Mouse (Mus musculus) forebrain, embryonic 11.5 days (tissue): Measurements from ENCODE around the gene Trpm6. TPM values are rescaled to one million over a fixed set of nuclear protein-coding genes. Genes with fewer than 3 reads are reported as not detected.

ENCODE experiments used
- ATAC-seq: fragments of 200-750 bp; cut with Nextera tagmentation; replicated peaks from 2 replicates; pipeline ENCODE4 v1.8.0; 2017; ENCODE audit warnings: moderate TSS enrichment; ENCODE audit not compliant: low FRiP score
- DNase-seq: peaks from one replicate; pipeline ENCODE4 v3.0.0-alpha.2; 2017; ENCODE audit warnings: low spot score
- H3K27ac ChIP-seq: fragments of 300-500 bp; sonication (generic); 2 replicates; pipeline ENCODE4 v1.5.1; 2014; ENCODE audit warnings: low read depth, low read length
- H3K27me3 ChIP-seq: fragments of 300-500 bp; sonication (generic); 2 replicates; pipeline ENCODE4 v1.6.1; 2014; ENCODE audit warnings: mild to moderate bottlenecking, low read length, mixed read lengths; ENCODE audit not compliant: control insufficient read depth, insufficient read depth
- H3K36me3 ChIP-seq: fragments of 300-500 bp; sonication (generic); 2 replicates; pipeline ENCODE4 v1.6.1; 2014; ENCODE audit warnings: mild to moderate bottlenecking, low read length, moderate library complexity, mixed read lengths; ENCODE audit not compliant: control insufficient read depth, insufficient read depth
- H3K4me1 ChIP-seq: fragments of 300-500 bp; sonication (generic); replicated peaks from 2 replicates; pipeline ENCODE4 v1.6.1; 2014; ENCODE audit warnings: low read length, mixed read lengths; ENCODE audit not compliant: control insufficient read depth, insufficient read depth
- H3K4me2 ChIP-seq: fragments of 300-500 bp; sonication (generic); 2 replicates; pipeline ENCODE4 v1.6.1; 2014; ENCODE audit warnings: low read depth, mild to moderate bottlenecking, low read length, moderate library complexity, mixed read lengths; ENCODE audit not compliant: severe bottlenecking
- H3K4me3 ChIP-seq: fragments of 300-500 bp; sonication (generic); 2 replicates; pipeline ENCODE4 v1.5.1; 2014; ENCODE audit warnings: low read depth, low read length
- H3K9ac ChIP-seq: fragments of 300-500 bp; sonication (generic); 2 replicates; pipeline ENCODE4 v1.6.1; 2014; ENCODE audit warnings: low read length
- H3K9me3 ChIP-seq: fragments of 300-500 bp; sonication (generic); 2 replicates; pipeline ENCODE4 v1.6.1; 2016; ENCODE audit warnings: low read length, mixed read lengths; ENCODE audit not compliant: control insufficient read depth
- WGBS: fragments of 180-500 bp; shearing (Covaris S2); extraction: QIAGEN DNeasy Blood & Tissue Kit; methylation state at CpG from one replicate; pipeline ENCODE4 v1.1.7; 2014; 5-methylcytosine and 5-hydroxymethylcytosine counted together
- polyA plus RNA-seq: library from polyadenylated mRNA; unstranded; fragments of >200 nt; fragmentation: Nextera tagmentation; extraction: Ambion mirVana; gene quantifications from 2 replicates; pipeline ENCODE4 v1.2.1, GENCODE M21; 2014

The Trpm6 gene
- polyA plus RNA-seq, 1 experiment from 2014 or later = 0.35 TPM

DNA sequence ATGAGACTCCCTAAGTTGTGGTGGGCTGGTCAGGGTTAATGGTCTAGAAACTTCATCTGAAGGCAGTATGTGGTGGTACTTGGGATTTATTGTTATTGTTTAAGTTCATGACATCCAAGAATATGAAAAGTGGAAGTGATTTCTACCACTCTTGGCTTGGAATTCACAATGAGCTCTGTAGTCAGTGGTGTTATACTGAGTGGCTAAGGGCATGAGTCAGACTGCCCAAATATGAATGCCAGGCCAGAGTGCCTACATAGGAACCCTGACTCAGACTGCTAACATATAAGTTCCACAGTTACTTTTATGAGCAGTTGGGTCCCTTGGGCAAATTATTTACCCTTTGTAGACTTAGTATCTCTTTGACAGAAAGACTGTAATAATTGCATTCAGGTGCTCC is 7.4 kb downstream of the Trpm6 start:
- ATAC-seq (no peak), DNase-seq (no peak)
- H3K9ac ChIP-seq = no peak overlapping the region
- H3K4me1 ChIP-seq = no peaks in the 10 kb centered on the region
- no peak overlapping the region for H3K4me2 ChIP-seq
- H3K4me3 ChIP-seq = no peak overlapping the region
- no peaks in the 10 kb centered on the region for H3K27me3 ChIP-seq
- no peaks in the 10 kb centered on the region for H3K36me3 ChIP-seq
- no peak overlapping the region for H3K27ac ChIP-seq
- H3K9me3 ChIP-seq = no peaks in the 10 kb centered on the region

DNA sequence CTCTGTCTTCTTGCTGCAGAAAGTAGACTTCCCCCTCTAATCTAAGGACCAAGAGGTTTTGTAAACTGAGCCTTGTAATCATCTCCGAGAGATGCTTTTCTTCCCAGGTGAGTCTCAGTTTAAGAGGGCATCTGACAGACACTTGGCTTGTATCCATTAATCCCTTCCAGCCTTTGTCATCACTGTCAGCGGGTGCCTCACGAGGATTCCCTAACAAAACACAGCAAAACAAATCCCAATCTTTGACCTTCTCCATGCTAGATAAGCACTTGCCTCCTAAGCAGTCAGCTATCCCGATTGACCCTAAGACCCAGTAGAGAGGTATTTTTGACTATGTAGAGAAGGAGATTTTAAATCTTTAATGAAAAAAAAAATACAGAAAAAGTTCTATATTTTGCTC is 7.9 kb downstream of the Trpm6 start:
- no peak overlapping the region for H3K4me2 ChIP-seq
- H3K9me3 ChIP-seq = no peaks in the 10 kb centered on the region
- no peak overlapping the region for H3K9ac ChIP-seq
- DNase-seq = no peak
- H3K4me1 ChIP-seq = no peaks in the 10 kb centered on the region
- no peaks in the 10 kb centered on the region for H3K27me3 ChIP-seq
- H3K4me3 ChIP-seq = no peak overlapping the region
- ATAC-seq = no peak
- no peak overlapping the region for H3K27ac ChIP-seq
- no peaks in the 10 kb centered on the region for H3K36me3 ChIP-seq
- WGBS = 49% methylated on average over 4 of the region's 4 CpGs

DNA sequence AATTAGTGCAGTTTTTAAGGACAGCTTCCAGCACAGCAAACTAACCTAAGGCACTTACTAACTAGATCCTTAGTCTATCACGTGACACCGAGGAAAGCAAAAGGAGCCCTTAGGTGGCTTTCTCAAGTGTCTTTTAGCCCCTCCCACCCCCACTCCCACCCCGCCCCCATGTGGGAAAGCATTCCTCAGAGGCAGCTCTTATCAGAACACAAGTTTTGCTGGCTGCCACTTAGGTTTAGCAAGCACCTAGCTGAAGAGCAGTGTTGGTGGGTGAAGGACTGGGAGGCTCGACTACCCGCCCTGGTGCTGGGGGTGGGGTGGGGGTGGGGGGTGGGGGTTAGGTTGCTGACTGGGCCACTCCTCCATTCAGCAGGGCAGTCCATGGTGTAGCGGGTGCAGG is 8.5 kb downstream of the Trpm6 start:
- DNase-seq (no peak), ATAC-seq (no peak; the same call in 1 of the 2 replicates)
- H3K4me3 ChIP-seq = no peak overlapping the region
- no peak overlapping the region for H3K27ac ChIP-seq
- H3K9ac ChIP-seq = no peak overlapping the region
- no peak overlapping the region for H3K4me2 ChIP-seq
- no peaks in the 10 kb centered on the region for H3K9me3 ChIP-seq
- no peaks in the 10 kb centered on the region for H3K27me3 ChIP-seq
- H3K36me3 ChIP-seq = no peaks in the 10 kb centered on the region
- no peaks in the 10 kb centered on the region for H3K4me1 ChIP-seq
- 33% methylated on average over 6 of the region's 6 CpGs for WGBS

DNA sequence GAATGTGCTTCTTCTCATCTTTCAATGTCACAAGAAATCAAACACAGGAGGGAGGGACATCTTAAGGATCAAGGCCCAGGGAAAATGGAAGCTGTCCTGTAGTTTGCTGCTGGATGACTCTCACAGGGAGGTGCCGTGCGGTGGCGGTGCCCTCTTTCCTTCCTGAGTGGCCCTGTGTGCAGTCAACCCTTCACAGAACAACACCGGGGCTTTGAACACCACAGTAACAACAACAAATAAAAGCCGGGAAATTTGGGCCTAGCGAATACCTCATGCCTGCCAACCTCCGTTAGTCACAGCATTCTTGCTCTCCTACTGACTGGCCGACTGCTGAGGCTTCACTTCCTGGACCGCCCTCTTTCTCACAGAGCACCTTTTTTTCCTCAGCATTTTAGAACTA is 9.1 kb downstream of the Trpm6 start:
- no peak for DNase-seq
- no peak overlapping the region for H3K4me3 ChIP-seq
- no peaks in the 10 kb centered on the region for H3K36me3 ChIP-seq
- no peak for ATAC-seq
- H3K9me3 ChIP-seq = no peaks in the 10 kb centered on the region
- H3K4me2 ChIP-seq = no peak overlapping the region
- H3K27me3 ChIP-seq = no peaks in the 10 kb centered on the region
- no peaks in the 10 kb centered on the region for H3K4me1 ChIP-seq
- WGBS = 38% methylated on average over 9 of the region's 9 CpGs
- H3K27ac ChIP-seq = no peak overlapping the region
- H3K9ac ChIP-seq = no peak overlapping the region

DNA sequence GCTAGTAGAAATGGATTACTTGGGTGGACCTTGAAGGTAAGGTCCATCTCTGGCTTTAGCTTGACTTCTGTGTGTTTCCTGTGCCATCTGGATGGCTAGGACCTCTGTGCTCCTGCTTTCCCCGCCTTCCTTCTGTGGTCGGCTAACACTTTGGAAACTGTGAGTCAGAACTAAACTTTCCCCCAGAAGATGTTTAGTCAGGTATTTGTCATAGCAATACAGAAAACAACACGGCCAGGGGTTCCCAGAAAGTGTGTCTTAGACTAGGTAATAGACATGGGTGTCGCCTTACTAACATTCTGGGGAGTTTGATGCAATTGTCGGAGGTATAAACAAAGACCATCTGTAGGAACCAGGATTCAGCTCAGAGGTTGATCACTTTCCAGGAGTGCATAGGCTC is 16.6 kb downstream of the Trpm6 start:
- Histone ChIP-seq H3K4me2 (no peak overlapping the region), H3K4me1 (no peaks in the 10 kb centered on the region), H3K4me3 (no peak overlapping the region), H3K9ac (no peak overlapping the region), H3K9me3 (no peaks in the 10 kb centered on the region), H3K27me3 (no peaks in the 10 kb centered on the region), H3K27ac (no peak overlapping the region), H3K36me3 (no peaks in the 10 kb centered on the region)
- WGBS = 88% methylated on average over 5 of the region's 5 CpGs
- DNase-seq (no peak), ATAC-seq (no peak)

DNA sequence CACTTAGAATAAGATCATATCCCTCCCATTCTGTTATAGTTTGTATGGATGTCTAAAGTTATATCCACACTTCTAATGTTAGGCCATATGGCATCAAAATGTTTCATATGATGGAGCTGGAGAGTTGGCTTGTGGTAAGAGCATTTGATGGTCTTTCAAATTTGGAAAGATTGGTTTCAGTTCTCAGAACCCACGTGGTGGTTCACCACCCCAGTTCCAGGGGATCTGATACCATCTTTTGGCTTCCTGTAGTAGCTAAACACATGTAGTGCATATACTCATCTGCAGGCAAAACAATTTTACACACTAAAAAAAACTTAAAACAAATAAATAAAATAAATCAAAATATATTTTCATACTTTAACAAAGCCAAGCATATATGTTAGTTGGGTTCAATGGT is 21.3 kb downstream of the Trpm6 start:
- no peak for ATAC-seq
- 75% methylated on average over 1 of the region's 1 CpGs for WGBS
- Histone ChIP-seq H3K27ac (no peak overlapping the region), H3K27me3 (no peaks in the 10 kb centered on the region), H3K4me2 (no peak overlapping the region), H3K36me3 (no peaks in the 10 kb centered on the region), H3K9me3 (no peaks in the 10 kb centered on the region), H3K4me1 (no peaks in the 10 kb centered on the region), H3K9ac (no peak overlapping the region), H3K4me3 (no peak overlapping the region)
- DNase-seq = no peak

DNA sequence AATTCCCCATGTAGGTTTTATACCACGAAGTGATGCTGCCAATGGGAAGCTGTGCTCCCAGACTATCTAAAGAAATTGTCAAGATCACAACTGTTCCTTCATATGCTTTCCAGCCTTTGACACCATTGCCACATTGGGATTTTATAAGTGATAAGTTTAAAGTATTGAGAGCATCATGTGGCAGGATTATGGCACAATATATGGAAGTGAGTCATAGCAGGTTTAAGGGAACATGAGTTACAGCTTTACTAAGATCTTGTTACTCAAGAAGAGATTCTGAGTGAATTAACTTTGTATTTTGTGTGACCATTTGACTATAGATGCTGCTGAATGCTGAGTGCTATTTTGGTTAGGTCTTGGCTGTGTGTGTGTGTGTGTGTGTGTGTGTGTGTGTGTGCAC is 21.8 kb downstream of the Trpm6 start:
- no peaks in the 10 kb centered on the region for H3K4me1 ChIP-seq
- DNase-seq = no peak
- no peaks in the 10 kb centered on the region for H3K9me3 ChIP-seq
- H3K4me2 ChIP-seq = no peak overlapping the region
- H3K4me3 ChIP-seq = no peak overlapping the region
- H3K27me3 ChIP-seq = no peaks in the 10 kb centered on the region
- H3K9ac ChIP-seq = no peak overlapping the region
- 82% methylated on average over 1 of the region's 1 CpGs for WGBS
- H3K27ac ChIP-seq = no peak overlapping the region
- ATAC-seq = no peak
- H3K36me3 ChIP-seq = no peaks in the 10 kb centered on the region

DNA sequence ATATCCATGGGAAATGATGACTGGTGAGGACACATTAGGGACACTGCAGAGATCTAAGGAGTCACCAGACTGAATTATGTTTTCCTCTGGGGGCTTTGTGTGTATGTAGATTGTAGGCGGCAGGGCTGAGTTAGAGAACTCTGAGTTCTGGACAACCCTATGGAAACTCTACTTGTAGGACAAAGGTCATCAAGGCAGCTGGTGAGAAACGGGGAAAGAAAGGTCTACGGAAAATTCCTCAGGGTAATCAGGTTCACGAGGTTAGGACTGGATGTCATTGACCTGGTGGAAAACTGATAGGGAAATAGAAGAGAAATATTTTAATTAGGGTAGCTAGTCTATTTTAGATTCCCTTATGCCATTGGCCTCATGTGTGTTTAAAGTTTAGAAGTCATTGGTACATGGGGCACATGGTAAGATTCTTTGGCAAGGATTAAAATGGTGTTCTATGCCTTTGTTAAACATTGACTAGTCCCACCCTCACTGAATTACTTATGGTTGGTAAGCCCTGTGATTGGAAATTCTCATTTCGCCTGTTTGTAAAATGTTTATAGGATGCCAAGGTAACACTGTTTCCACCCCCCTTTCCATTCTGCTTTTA is 23.2 kb downstream of the Trpm6 start:
- H3K27me3 ChIP-seq = no peaks in the 10 kb centered on the region
- no peaks in the 10 kb centered on the region for H3K36me3 ChIP-seq
- no peaks in the 10 kb centered on the region for H3K4me1 ChIP-seq
- no peaks in the 10 kb centered on the region for H3K9me3 ChIP-seq
- H3K4me2 ChIP-seq = no peak overlapping the region
- 87% methylated on average over 5 of the region's 5 CpGs for WGBS
- ATAC-seq (no peak), DNase-seq (no peak)
- H3K27ac ChIP-seq = no peak overlapping the region
- no peak overlapping the region for H3K4me3 ChIP-seq
- H3K9ac ChIP-seq = no peak overlapping the region

DNA sequence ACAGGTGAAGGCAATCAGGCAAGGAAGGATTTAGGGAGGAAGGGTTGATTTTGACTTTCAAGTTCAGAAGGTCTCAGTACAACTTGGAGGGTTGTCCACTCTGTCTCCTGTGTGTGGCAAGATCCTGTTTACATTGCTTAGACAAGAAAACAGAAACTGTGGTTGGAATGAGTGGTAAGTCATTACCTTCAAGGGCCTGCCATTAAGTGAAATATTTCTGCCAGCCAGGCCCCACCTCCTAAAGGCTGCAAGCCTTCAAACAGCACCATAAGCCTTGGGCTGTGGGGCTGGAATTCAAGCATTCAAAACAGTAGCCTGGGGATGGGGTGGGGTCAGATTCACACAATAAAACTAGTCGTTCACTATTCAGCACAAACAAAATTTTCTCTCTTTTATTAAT is 24.3 kb downstream of the Trpm6 start:
- H3K4me2 ChIP-seq = no peak overlapping the region
- no peaks in the 10 kb centered on the region for H3K9me3 ChIP-seq
- H3K9ac ChIP-seq = no peak overlapping the region
- no peaks in the 10 kb centered on the region for H3K27me3 ChIP-seq
- H3K36me3 ChIP-seq = no peaks in the 10 kb centered on the region
- DNase-seq (no peak), ATAC-seq (no peak)
- H3K4me1 ChIP-seq = no peaks in the 10 kb centered on the region
- 71% methylated on average over 1 of the region's 1 CpGs for WGBS
- H3K27ac ChIP-seq = no peak overlapping the region
- no peak overlapping the region for H3K4me3 ChIP-seq
